Mouse (Mus musculus) heart, adult 18-20 months (tissue): Measurements from ENCODE around the gene Nat8f5. TPM values are rescaled to one million over a fixed set of nuclear protein-coding genes. Genes with fewer than 3 reads are reported as not detected.
A peak's percentile ranks its signal among the peaks of the same experiment; 100 is the strongest.
"Not testable (repeated sequence)": the region's sequence is repeated elsewhere in the genome, so short reads cannot be mapped to it uniquely, and the experiment has no call there.

Experiments used
- DNase-seq, 2 experiments: peaks; one replicate each; pipeline ENCODE4 v3.0.0; 2021 to 2022; ENCODE audit warnings: mixed read lengths in 1 of 2
- microRNA-seq, 2 experiments: library from miRNA; unstranded; fragments of <30 nt; microRNA quantifications; one replicate each; pipeline ENCODE4 v1.2.0; 2022
- total RNA-seq, 2 experiments: library from RNA; stranded (reverse); gene quantifications; 2 replicates each; pipeline ENCODE4 v1.2.3; 2021

Nat8f5 gene
- total RNA-seq, 2 experiments from 2014 or later = not detected

GRCm38 (mm10) chr6:85836098-85836497, 15.3 kb upstream of the Nat8f5 start:
- not testable (repeated sequence) for DNase-seq

- not testable (repeated sequence) for DNase-seq
Measured at GRCm38 (mm10) chr6:85835104-85835503, 14.3 kb upstream of the Nat8f5 start.

GRCm38 (mm10) chr6:85834504-85835100, 13.8 kb upstream of the Nat8f5 start:
- DNase-seq = peak; percentile 18 to 33

- DNase-seq = no peak
Measured at GRCm38 (mm10) chr6:85831796-85832321, 11.1 kb upstream of the Nat8f5 start, which contains the start of gene Nat8. Gene Nat8, minus strand, starts transcription at chr6:85832082.

GRCm38 (mm10) chr6:85829462-85829861, 8.7 kb upstream of the Nat8f5 start:
- DNase-seq = no peak

- DNase-seq = no peak
Measured at GRCm38 (mm10) chr6:85825886-85826285, 5.1 kb upstream of the Nat8f5 start.

GRCm38 (mm10) chr6:85823382-85824090, 2.8 kb upstream of the Nat8f5 start:
- DNase-seq = no peak

GRCm38 (mm10) chr6:85822286-85822685, 1.5 kb upstream of the Nat8f5 start:
- no peak for DNase-seq

GRCm38 (mm10) chr6:85818338-85818737, 2.4 kb downstream of the Nat8f5 start:
- DNase-seq = no peak

- DNase-seq = no peak
Measured at GRCm38 (mm10) chr6:85813339-85813738, 7.4 kb downstream of the Nat8f5 start.

GRCm38 (mm10) chr6:85810942-85811537, 9.7 kb downstream of the Nat8f5 start:
- DNase-seq = peak in 1 of 2 experiments; percentile 12

GRCm38 (mm10) chr6:85810514-85810913, 10.3 kb downstream of the Nat8f5 start:
- DNase-seq = not testable (repeated sequence)

- not testable (repeated sequence) for DNase-seq
Measured at GRCm38 (mm10) chr6:85809784-85810183, 11.0 kb downstream of the Nat8f5 start.

- DNase-seq = peak; percentile 49 to 58
Measured at GRCm38 (mm10) chr6:85803180-85803579, 17.6 kb downstream of the Nat8f5 start.

Small RNAs within 50 kb of the gene (microRNA-seq; reads per million reads assigned to microRNA genes)
- 0 reads per million in 2 experiments for gene Mir6375

Other genes starting within 250 kb of the Nat8f5 start
- 1 to 10 TPM; 1.8 to 2.2 TPM for gene Alms1, start 233.4 kb downstream of the Nat8f5 start, total RNA-seq
- under 1 TPM in 1 of 2 experiments, not detected in 1; 0.31 TPM for gene Nat8f7, start 107.8 kb downstream of the Nat8f5 start, total RNA-seq
- under 1 TPM in 1 of 2 experiments, not detected in 1; 0.20 TPM for gene Nat8f3, start 55.2 kb downstream of the Nat8f5 start, total RNA-seq
- not detected for gene Nat8f6, start within 50 bp of the Nat8f5 start, total RNA-seq
- not detected for gene Nat8, start 11.1 kb upstream of the Nat8f5 start, total RNA-seq
- under 1 TPM in 1 of 2 experiments, not detected in 1; 0.08 TPM for gene Nat8f2, start 48.2 kb upstream of the Nat8f5 start, total RNA-seq
- 1 to 10 TPM in 1 of 2 experiments, under 1 TPM in 1; 0.97 to 1.1 TPM for gene Nat8f4, start 83.9 kb upstream of the Nat8f5 start, total RNA-seq
- 10 to 100 TPM; 13.3 to 13.5 TPM for gene Tprkb, start 90.9 kb upstream of the Nat8f5 start, total RNA-seq
- gene Nat8f1, start 94.7 kb upstream of the Nat8f5 start, total RNA-seq = 1 to 10 TPM; 2.8 to 3.2 TPM
- gene Dusp11, start 140.7 kb upstream of the Nat8f5 start, total RNA-seq = 10 to 100 TPM; 29.3 to 38.4 TPM
- not detected for gene Figla, start 195.2 kb upstream of the Nat8f5 start, total RNA-seq
- under 1 TPM; 0.18 to 0.30 TPM for gene Add2, start 207.7 kb upstream of the Nat8f5 start, total RNA-seq